Mouse (Mus musculus) cortical plate, adult 2 months (tissue): ENCODE measurements around the gene Tagap1. TPM values are rescaled to one million over a fixed set of nuclear protein-coding genes. Genes with fewer than 3 reads are reported as not detected.
"Not testable (repeated sequence)": the region's sequence is repeated elsewhere in the genome, so short reads cannot be mapped to it uniquely, and the experiment has no call there.

Experiments used
- H3K27ac ChIP-seq: fragments of 200-500 bp; 2 replicates; pipeline ENCODE4 v1.5.1; 2012; ENCODE audit warnings: low read length, control low read depth, inconsistent platforms; ENCODE audit not compliant: insufficient read depth
- H3K4me1 ChIP-seq: fragments of 200-500 bp; 2 replicates; pipeline ENCODE4 v1.6.1; 2011; ENCODE audit warnings: low read length; ENCODE audit not compliant: control insufficient read depth, insufficient read depth
- H3K4me3 ChIP-seq: fragments of 200-500 bp; 2 replicates; pipeline ENCODE4 v1.5.1; 2011; ENCODE audit warnings: mild to moderate bottlenecking, low read length, control low read depth; ENCODE audit not compliant: insufficient read depth
- polyA plus RNA-seq: library from polyadenylated mRNA; depleted of rRNA; stranded (reverse); fragments of >200 nt; gene quantifications from 2 replicates; pipeline ENCODE4 v1.2.3, GENCODE M21; 2012; rRNA removed

The Tagap1 gene
- 34.1 and 36.6 TPM in 2 replicates for polyA plus RNA-seq

DNA sequence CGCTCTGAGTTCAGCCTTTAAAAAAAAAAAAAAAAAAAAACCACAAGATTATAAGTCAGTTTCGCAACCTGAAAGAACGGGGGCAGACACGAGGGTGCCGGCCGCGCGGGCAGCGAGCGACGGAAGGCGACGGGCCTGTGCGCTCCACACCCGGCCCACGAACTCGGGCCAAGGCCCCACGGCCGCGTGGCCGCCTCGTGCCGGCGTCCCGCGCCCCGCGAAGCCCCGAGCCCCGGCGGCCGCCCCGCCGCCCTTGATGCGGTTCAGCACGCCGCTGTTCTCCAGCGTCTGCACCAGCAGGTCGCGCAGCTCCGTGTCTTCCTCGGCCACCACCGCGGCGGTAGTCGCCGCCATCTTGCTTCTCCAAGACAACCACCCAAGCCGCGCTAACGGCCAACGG, at the start of gene Tagap1:
TSS of gene Tagap1 (minus strand) at position 381 of the 400 bp plus-strand sequence.
- not testable (repeated sequence) for H3K4me1 ChIP-seq, H3K27ac ChIP-seq
- H3K4me3 ChIP-seq: peak within 1 kb of the TSS; percentile 64

DNA sequence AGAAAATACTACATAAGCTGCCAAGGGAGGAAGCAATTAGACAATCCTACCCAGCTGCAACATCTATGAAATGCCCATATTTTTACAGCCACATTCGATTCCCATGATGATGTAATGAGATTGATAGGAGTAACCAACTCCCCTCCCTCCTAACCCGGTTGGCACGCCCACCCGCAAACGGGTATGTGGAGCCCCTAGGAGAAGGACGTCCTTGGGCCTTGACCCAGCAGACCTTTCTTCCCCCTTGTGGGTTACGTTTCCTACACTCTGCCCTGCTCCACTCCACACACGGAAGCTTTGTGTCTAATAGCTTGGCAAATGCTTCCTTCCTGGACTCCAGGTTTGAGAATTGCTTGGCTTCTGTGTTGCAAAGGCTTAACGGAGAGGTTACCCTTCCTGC, 48.9 kb upstream of the Tagap1 start:
- H3K27ac ChIP-seq, H3K4me3 ChIP-seq, H3K4me1 ChIP-seq: not testable (repeated sequence)

DNA sequence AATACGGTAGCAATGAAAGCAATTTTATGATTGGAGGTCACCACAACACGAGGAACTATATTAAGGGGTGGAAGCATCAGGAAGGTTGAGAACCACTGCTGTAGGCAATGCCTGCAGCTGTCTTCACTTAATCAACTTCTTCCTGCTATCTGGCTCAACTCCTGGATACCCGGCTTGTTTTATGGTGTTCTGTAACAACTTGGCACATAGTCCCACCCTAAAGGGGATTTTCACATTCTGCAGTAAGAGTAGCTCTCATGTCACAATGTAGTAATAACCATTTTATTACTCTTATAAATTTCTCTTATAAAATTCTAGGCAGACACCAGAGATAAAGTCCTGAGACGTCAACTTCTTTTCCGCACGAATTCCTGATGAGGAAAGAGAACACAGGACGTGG, 48.5 kb upstream of the Tagap1 start:
- not testable (repeated sequence) for H3K4me1 ChIP-seq, H3K27ac ChIP-seq, H3K4me3 ChIP-seq

DNA sequence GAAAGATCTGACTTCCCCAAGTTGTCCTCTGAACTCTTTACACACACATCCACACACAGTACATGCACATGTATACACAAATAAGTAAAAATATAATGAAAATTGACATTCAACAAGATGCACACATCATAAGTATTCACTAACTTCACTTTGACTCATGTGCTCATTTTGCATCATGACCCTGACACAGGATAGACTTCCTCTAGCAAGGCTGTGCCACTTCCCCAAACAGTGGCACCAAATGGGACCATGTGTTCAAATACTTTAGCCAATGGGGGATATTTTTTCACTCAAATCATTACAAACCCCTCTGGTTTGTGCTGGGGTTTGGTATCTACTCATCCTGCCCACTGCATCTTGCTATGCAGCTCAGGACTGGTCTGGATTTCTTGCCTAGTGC, 47.9 kb upstream of the Tagap1 start:
- H3K27ac ChIP-seq, H3K4me3 ChIP-seq, H3K4me1 ChIP-seq: not testable (repeated sequence)

DNA sequence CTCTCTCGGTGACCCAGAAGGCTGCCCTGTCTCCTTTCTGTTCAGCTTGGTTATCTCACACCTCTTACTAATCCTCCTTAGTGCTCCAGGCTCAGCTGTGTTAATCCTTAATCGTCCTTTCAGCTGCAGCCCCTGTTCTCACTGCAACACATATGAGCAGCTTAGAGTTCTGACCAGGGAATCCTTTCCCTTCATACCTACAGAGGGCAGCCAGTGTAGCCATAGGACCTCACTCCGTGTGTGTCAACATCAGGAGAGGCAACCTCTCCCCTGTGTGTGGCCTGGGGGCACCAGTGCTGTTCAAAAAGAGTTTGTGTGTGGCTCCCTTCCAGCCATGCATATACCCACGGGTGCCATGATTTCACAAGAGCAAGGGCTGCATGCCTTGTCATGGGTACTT, 44.7 kb upstream of the Tagap1 start:
- not testable (repeated sequence) for H3K27ac ChIP-seq, H3K4me3 ChIP-seq, H3K4me1 ChIP-seq

DNA sequence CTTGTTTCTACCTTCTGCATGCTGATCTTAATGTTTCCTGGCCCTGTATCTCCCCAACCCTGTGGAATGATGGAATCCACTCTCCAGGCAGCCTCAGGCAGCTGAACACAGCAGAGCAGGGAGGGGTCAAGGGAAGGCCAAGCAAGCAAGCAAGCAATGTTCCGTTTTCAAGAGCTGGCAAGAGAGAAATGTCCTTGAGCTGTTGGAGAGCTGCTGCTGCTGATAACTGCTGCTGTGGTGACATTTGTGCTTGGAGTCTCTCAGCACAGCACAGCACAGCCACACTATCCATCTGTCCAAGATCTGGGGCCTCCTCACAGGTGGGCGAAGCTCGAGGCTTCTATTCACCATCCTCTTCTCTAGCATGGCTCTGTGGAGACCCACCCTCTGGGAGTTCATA, 42.4 kb upstream of the Tagap1 start:
- not testable (repeated sequence) for H3K4me3 ChIP-seq, H3K4me1 ChIP-seq, H3K27ac ChIP-seq

DNA sequence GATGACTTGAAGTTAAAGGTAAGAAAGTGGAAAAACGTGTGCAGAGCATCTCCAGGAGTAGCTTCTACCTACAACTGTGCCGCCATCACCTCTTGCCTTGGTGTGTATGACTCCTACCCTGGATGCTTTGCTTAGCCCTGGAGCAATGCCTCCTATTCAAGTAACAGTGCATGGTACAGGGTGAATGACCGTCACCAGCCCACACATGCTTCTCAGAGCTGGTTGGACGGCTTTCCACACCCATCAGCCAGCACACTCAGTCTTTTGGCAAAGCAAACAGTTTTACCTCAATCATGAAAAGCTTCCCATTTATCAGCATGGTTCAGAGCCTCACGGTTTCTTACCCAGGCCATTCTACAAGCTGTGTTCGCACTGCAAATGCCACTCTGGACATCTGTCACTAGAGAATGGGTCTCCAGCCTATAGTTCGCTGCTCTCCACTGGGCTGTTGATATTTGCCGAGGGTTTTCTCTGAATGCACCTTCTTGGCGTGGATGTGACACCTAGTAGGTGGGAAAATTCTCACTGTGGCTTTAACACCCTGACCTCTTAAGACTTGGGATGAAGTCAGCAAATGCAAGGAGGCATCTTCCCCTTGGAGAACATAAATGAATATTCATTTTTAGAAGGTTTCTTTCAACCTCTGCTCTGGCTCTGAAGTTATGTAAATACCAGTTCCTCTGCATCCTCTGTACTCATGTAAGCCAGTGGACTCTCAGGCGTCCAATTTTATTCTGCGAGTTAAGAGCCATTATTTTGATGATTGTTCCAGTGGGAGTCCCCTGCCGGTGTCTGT, 41.0 kb upstream of the Tagap1 start:
- not testable (repeated sequence) for H3K27ac ChIP-seq, H3K4me3 ChIP-seq, H3K4me1 ChIP-seq

DNA sequence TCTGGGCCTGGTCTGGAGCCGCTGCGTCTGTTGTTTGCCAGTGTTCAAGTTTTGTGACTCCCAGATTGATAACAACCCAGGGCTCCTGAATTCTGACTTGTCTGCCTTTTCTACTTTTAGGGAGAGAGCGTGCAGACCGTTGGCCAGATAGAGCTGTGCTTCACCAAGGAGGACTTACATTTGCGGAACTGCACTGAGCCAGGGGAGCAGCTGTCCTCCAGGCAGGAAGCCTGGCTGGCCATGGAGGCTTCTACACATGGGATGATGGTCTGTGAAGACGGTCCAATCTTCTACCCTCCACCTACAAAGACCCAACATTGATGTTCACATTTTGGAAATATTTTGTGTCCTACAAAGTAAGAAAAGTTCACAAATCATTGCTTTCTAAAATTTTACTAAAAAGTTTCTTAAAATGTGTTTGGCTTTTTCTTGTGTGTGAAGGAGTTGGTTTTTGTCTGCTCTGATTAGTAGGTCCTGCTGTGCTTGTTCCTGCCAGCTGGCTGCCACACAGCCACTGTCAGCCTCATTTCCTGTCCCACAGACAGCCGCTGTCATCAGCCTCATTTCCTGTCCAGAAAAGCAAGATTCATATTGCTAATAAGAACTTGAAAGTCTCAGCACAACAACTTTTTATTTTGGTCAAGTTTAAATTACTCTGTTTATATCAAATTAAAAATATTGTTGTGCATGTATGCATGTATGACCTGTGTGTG, 37.0 kb upstream of the Tagap1 start:
- H3K27ac ChIP-seq, H3K4me3 ChIP-seq, H3K4me1 ChIP-seq: not testable (repeated sequence)

DNA sequence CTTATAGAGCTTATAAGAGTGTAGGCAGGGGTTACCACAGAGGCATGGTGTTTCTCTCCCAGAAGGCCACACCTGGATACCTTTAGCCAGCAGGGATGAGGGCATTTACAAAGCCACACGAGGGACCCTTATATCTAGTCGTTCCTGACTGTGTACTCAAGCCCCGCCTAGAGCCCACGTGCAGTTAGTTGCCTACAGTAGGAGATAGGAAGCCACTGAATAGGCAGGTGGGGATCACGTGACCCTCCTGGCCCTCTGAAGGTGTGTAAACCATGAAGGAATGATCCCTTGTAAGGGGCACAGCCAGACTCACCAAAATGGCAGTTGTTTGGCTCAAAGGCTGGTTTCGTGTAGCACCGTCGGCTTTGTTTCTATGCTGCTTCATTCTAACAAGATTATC, 35.9 kb upstream of the Tagap1 start:
- H3K4me3 ChIP-seq, H3K27ac ChIP-seq, H3K4me1 ChIP-seq: not testable (repeated sequence)

DNA sequence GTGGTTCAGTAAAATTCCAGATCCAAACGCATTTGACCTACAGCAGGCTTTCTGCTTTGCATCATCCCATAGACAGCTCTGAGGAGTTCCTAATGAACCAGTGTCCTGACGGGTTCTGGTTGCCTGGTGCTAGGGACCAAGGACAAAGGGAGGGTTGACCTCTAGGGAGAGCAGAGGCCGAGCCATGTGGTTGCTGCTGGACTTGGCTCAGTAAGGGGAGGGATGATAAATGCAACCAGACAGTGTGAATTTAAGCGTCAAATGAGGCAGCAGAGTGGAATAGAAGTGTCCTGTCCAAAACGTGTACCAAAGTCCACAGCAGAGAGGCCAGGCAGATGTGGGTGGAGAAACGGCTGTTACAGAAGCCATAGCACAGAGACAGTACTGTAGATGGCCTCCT, 34.5 kb upstream of the Tagap1 start:
- not testable (repeated sequence) for H3K4me3 ChIP-seq, H3K4me1 ChIP-seq, H3K27ac ChIP-seq

DNA sequence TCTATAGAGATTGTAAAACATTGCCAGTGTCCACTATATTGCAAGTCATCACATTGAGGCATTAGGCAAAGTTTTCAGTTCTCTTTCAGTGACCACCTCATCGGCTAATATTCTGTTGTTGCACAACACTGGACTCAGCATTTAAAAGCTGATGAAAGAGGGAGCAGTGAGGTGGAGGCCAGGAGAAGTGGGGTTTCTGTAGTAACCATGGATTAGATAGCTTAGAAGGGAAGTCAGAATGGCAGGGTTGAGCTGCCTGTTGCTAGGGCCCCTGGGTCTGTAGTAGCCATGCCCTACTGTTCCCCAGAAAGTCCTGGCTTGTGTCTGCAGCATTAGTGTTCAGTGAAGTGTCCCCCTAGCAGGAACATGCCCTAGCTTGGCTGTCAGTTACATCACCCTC, 25.2 kb upstream of the Tagap1 start:
- not testable (repeated sequence) for H3K4me3 ChIP-seq, H3K27ac ChIP-seq, H3K4me1 ChIP-seq

DNA sequence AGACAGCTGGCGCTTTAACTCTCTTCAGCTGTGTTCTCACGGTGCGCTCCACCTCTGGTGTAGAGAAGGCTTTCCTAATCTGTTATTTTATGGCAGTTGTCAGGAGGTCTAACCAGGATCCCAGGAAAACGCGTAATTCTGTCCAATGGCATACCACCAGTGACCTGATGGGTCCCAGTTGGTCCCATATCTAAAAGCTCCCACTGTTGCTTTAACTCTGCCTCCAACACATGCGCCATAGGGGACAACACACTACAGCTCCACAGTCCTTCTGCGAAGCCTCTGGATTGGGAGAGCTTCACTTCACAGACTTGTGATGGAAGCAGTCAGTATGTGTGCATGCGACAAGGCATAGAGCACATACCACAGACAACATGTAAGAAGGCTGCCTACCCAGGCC, 19.2 kb upstream of the Tagap1 start:
- not testable (repeated sequence) for H3K27ac ChIP-seq, H3K4me3 ChIP-seq

DNA sequence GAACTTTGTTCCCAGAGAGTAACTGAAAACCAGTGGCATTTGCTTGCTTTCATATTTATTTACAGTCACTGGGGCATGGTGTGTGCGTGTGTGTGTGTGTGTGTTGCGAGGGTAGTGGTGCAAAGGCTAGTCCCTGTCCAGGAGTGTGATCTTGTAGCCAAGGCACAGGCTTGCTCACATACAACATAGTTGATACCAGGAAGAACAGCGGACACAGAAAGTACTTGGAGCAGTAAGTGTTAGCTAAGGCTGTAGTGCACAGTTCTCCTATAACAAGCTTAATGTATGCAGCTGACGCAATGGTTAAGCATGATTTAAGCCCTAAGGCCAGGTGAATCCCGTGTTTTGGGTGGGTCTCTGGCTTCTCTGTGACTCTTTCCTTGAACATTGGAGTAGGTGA, 18.4 kb upstream of the Tagap1 start:
- not testable (repeated sequence) for H3K27ac ChIP-seq, H3K4me1 ChIP-seq
- H3K4me3 ChIP-seq: peak overlapping the region; percentile 42; the same call in 1 of the 2 replicates

More for the DNA sequence above, 19.2 kb upstream of the Tagap1 start:
- H3K4me1 ChIP-seq: not testable (repeated sequence)

DNA sequence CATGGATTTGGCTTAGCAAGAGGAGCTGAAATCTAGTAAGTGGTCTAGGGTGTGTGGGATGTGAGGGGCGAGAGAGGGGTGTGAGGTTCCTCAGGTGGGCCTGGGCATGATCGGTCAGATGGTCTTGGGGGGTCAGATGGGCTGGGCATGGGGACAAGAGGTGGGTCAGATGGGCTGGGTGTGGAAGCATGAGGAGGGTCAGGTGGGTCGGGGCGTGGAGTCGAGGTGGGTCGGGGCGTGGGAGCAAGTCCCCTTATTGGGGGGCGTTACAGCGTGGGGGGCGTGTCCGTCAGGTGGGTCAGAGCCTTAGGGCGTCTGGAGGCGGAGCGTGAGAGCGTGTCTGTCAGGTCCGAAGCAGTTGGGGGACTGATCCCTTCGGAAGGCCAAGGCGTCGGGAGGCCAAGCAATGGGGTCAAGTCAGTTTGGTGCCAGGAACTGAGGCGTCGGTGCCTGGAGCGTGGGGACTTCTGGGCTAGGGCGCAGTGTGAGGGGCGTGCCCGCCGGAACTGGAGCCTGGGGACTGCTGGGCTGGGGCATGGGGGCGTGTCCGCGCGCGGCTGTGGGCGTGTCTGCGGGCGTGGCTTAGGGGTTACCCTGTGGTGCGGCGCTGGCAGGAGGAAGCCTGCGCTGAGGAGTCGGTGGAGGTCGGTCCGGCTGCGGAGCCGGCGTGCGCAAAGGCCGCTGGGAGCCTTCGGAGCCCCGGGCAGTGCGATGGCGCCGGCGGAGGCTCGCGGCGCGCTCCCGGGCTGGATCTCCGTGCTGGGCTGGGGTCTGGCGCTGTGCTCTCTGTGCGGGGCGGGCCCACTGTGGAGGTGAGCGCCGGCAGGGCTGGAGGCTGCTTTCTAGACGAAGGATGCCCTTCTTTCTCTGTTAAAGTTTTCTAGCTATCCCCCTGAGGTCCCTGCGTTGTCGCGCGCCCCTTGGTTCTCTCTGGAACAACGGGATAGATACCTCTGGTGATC, 17.6 kb upstream of the Tagap1 start, which contains the start of gene Gm49721:
TSS of gene Gm49721 (plus strand) at position 618 of the 962 bp plus-strand sequence.
- H3K27ac ChIP-seq, H3K4me1 ChIP-seq: not testable (repeated sequence)
- H3K4me3 ChIP-seq: peak within 1 kb of the TSS; percentile 42

DNA sequence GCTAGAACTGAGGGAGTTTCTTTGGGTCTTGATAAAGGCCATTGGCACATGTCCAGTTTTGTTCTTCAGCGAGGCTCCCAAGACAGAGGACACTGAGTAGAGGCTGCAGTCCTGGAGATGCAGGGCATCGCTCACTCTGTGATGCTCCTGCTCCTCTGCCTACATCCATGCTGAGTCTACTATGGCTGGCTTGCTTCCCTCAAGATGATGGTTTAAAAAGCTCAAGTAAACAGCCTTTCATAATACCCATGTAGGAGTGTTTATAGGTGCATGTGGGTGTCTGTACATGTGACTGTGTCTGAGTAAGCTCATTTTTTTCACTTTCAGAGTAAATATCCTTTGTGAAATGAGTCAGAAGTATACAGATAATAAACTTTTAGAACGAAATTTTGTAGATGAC, 14.0 kb upstream of the Tagap1 start:
- H3K27ac ChIP-seq: not testable (repeated sequence)

More for the DNA sequence above, 14.0 kb upstream of the Tagap1 start:
- not testable (repeated sequence) for H3K4me3 ChIP-seq, H3K4me1 ChIP-seq
